Mouse (Mus musculus) cerebellum, postnatal 25 days (tissue): ENCODE data around the gene Retreg1.
A peak's percentile ranks its signal among the peaks of the same experiment; 100 is the strongest.

Experiments
- DNase-seq, 2 experiments: peaks; one replicate each; pipeline ENCODE4 v3.0.0; 2021; ENCODE audit warnings: mixed read lengths in 2 of 2

Retreg1 gene

DNA sequence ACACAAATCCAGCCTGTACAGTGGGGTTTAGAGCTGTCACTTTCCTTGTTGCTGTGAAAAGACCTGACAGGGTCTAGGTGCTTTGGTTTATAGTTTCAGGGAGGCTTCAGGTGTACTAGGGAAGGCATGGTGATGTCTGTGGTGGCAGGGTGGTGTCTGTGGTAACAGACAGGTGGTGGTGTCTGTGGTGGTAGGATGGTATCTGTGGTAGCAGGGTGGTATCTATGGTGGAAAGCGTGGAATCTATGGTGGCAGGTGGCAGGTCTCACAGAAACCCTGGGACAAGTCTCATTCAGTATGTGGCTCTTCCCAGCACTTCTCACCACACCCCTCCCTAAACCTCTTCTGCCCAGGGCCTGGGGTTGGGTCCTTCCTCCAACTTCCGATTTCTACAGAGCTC, 8.7 kb upstream of the Retreg1 start:
- no peak for DNase-seq

DNA sequence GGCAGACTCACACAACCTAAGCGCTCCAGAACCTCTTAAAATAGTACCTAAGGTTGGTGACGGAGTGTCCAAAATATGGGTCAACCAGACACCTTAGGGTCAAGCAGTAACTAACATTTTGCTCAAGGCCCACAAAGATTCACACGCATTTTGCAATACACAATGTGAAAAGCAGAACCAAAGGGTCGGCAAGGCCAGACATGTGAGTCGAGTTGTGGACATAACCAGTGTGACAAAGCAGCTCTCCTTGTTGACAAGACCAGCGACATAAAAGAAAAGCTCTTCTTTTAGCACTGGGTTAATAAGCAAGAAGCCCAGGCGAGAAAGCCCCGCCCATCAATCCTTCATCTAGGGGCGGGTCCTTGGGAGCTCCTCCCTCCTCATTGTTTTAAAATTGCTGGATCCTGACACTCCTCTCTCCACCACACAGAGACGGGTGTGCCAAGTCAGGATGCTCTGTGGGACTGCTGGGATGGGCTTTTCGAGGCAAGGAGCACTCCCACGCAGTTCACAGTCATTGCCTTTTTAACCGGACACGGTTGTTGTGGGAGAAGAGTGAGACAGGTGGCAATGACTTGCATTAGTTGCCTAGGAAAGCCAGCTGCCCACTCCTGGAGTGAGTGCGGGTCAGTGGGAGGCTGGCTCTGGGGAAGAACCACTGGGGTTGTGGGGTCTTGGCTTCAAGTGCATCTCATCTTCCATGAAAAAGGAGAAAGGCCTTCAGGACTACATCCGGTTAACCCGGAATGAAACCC, 7.9 kb upstream of the Retreg1 start:
- DNase-seq: no peak

DNA sequence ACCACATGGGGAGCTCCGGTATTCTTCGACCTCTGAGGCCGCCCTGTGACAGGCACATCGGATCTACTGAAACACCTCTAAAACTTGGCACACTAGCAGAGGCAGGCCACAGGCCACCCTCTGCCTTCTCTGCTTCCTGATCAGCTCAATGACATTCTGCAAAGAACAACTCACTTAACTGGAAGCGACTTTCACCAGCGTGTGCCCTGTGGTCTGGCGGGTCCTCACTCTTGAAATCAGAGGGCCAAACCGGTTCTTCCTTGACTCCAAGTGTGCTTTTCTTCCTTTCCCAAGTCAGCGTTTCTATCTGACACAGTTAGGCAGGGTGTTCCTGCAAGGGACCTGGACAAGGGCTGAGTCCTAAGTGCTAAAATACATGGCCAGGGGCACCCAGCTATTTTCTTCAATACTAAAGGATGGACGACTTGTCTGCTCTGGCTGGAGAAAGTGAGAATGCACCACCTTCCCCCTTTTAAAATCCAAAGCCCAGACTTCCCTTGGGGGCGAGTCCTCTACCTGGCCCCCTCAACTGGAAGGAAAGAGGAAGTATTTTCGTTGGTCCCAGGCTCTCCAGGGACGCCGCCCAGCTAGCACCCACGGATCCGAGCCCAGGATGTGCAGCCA, 406 bp upstream of the Retreg1 start:
- peak in 1 of 2 experiments; percentile 14 for DNase-seq

DNA sequence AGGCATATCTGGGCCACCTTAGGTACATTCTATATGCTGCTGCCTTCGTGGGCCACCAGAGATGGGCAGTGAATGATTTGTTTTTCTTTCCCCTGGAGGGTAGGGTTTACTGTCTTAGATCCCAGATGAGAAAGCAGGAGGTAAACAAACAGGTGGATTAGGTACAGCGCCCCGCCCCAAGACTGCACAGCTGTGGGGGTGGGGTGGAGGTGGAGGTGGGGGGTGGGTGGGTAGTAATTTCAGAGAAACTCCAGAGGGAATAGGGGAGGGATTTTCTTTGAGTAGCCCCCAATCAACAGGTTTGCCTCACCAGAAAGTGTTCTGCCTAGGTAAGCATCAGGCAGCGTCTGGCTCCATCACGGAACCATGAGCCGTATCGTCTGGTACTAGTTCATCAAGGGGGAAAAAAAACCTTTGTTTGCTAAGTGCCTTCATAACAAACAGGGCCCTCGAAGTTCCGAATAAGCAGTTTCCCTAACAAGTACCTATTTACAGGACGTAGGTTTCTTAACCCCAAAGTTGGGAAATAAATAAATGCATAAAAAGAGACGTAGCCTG, 1.1 kb downstream of the Retreg1 start:
- DNase-seq: peak in 1 of 2 experiments; percentile 14

DNA sequence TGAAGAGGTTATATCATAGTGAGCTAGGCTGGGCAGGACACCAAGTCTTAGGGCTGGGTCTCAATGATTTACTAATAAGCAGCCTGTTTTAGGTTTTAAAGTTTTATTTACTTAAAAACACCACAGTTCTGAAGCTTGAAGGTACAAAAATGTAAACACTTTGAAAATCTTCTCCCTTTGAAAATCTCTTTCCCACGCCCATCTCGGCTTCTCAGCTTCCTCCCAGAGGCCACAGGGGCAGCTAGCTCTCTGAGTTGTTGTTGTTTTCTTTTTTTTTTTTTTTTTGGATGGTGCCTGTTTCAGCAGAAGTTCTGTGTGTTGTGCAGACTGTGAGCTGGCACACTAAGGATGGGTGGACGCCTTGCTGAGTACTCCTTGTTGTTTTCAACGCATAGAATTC, 1.8 kb downstream of the Retreg1 start:
- DNase-seq: no peak

DNA sequence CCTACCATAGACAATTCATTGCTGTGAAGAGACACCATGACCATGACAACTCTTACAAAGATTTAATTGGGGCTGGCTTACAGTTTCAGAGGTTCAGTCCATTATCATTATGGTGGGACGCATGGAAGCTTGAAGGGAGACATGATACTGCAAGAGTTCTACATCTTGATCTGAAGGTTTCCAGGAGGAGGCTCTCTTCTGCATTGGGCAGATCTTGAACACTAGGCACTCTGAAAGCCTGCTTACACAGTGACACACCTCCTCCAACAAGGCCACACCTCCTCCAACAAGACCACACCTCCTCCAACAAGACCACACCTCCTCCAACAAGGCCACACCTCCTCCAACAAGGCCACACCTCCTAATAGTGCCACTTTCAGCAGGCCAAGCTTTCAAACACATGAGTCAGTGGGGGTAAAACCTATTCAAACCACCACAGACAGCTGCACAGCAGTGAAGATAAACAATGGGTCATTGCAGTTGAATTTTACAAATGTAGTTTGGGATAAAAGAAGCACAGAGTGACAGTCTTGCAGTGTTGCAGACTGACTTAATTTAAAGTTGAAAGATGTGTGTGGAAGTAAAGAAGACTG, 4.7 kb downstream of the Retreg1 start:
- DNase-seq: no peak

DNA sequence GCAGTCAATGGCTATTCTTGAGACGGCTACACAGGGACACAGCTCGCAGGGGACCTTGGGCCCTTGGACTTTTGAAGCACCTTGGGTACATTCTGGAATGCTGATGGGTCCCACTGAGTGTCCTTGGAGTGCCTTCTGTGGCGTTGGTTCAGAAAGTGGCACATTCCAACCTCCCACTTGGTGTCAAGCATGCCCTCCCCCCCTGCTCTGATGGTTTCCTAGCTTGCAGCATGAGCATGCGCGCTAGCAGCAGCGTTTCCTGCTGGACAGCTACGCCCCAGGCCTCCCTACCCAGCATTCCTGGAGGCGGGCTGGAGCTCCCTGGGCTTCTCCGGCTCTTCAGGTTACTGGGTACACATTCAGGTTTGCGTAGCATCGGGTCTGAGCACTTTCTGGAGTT, 7.6 kb downstream of the Retreg1 start:
- no peak for DNase-seq

DNA sequence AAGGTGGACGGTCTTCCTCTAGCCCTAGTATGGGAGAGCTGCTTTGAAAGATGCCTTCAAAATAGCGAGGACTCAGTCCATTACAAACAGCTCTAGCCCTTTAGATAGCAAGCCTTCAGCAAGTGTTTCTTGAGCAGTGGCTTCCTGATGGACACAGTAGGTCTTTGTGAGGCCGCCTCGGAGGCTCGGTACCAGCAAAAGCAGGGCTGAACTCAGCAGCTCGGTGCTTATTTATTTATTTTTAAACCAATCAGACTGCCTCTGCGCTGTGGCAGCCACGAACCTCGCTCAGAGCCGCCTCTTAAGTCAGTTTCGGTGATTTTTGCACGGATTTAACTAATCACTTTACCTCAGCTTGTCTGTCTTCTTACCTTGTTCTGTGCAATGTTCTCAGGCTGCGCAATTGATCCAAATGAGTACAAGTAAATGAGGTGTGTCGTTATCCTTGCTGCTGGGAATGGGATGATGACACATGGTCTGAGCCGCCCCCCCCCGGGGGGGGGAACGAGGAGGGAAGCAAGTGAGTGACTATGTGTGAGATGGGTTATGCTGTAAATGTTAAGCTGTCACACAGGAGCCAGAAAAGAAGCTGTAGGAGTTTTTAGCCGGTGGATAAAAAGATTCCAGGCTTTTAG, 11.4 kb downstream of the Retreg1 start:
- DNase-seq: no peak

DNA sequence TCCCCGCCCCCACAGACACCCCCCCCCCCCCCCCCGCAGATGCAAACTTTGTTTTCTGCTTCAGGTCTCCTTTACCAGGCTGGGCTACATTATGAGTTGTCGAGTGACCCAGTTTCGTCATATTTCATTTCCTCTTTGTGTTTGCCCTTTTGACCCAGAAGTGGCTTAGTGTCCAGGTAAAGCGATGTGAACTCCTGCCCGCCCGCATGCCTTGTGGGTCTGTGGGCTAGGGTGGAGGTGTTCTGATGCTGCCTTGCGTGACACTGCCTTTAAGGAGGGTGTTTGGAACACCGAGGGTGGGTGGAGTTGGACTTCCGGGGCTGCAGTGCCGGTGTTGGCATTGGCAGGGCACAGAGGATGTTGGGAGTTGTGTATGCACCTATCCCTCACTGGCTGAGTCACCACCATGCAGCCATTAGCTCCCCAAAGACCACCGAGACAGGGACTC, 15.7 kb downstream of the Retreg1 start:
- DNase-seq: no peak

DNA sequence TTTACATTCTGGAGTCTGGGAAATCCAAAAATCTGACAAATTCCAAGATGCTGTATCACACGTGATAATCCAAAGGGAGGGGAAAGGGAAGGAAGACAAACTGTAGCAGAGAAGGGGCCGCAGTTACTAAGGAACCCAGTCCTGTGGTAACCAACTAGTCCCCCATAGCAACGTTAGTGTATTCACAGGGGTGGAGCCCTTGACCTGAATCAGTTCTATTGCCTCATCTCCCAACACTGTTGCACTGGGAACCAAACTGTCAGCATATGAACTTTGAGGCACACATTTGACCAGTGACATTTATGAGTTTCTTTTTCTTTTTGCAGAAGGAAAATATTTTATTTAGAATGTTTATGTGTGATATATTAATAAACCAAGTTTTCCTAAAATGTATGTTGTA, 16.5 kb downstream of the Retreg1 start:
- DNase-seq: no peak

DNA sequence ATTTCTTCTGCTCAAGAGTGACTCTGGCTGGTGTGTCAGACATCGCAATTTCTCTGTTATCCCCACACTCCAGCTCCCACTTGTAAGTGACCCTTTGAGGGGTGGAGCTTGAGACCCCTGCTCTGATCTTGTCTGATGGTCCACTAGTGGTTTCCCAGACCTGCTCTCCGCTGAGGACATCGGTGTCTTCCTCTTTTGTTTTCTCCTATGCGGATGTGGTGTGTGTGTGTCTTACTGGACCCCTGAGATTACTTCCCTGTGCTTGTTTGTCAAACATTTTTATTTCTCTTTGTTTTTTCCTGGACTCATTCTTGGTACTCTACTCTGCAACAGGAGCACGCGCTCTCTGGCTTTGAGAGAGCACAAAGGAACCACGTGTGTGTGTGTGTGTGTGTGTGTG, 18.9 kb downstream of the Retreg1 start:
- no peak for DNase-seq

DNA sequence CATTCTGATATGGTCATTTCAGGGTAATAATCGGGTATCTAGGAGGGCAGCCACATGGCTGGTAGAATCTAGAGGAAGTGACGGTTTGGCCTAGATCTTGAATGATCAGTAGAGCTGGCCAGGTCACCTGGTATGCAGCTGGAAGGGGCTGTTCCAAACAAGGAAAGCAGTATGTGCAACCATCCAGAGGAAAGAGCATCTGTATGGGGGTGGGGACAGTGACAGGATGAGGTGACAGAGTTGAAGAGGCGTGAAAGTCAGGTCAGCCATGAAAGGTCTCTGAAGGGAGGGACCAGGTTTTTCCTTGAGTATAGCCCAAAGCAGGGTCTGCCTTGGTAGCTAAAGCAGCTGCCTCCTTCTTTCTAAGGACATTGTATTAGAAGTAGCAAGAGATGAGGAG, 22.6 kb downstream of the Retreg1 start:
- no peak for DNase-seq

DNA sequence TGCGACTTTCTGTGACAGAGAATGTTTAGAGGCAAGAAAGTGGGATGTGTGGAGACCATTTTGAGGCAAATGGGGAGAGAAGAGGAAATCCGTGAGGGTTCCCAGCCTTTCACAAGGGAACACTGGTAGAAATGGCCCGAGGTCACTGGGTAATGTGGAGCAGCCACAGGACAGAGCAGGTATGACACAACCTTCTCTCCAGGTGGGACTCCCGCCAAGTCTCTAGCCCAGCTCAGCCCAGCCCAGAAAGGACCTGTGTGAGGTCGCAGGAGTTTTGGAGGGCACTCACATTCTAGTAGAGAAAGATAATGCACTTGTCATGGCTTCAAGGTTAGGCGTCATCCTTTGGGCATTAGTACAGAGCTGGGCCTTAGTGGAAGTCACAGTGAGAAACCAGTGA, 23.1 kb downstream of the Retreg1 start:
- peak in 1 of 2 experiments; percentile 29 for DNase-seq

DNA sequence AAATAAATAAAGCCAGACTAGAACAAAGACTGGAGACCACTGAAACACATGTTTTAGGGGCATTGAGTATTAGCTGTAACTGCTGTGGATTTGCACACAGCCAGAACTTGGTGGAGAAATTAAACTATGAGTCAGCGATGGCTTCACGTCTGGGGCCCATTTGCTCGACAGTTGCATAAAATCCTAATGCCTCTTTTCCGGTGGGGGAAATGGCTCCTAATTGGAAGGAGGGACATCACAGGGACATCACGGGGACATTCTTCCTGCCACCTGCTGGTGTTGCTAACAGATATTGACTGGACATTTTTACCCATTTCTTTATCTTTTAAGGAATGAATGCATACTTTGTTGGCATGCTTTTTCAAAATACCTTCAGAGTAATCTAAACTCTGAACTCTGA, 26.1 kb downstream of the Retreg1 start:
- no peak for DNase-seq

DNA sequence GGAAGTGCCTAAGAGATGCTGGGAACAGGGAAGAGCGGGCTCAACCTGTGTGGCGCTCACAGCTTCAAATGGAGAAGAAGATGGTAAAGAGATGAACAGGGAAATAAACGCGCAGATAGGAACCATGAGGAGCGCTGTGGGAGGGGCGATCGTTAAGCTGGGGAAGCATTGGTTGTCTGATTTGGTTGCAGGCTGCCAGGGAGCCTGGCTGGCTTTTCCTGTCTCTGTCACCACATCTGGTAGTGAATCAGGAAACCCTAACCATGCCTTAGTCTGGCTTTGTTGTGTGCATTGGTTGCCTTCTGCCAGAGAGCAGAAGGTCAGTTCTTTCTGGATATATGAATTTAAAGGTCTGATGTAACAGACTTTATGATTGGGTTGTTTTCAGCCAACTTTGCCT, 28.5 kb downstream of the Retreg1 start:
- DNase-seq: no peak

DNA sequence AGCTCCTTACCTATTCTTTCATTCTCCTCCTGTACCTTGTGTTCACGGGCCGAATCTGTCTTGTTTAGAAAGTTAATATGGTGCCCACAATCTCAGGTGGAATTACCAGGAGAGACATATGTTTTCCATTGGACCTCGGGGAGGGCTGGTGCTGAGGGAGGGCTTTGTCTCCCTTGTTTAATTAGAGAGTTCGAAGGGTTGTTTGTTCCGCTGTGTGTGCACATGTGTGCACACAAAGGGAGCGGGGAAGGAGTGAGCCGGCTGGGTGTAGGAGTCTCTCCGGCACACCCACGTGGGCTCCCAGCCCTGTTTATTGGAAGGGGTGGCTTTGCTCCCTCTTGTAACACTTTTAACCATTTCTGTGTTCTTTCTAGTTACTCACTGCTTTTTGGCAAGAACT, 29.1 kb downstream of the Retreg1 start:
- DNase-seq: no peak

DNA sequence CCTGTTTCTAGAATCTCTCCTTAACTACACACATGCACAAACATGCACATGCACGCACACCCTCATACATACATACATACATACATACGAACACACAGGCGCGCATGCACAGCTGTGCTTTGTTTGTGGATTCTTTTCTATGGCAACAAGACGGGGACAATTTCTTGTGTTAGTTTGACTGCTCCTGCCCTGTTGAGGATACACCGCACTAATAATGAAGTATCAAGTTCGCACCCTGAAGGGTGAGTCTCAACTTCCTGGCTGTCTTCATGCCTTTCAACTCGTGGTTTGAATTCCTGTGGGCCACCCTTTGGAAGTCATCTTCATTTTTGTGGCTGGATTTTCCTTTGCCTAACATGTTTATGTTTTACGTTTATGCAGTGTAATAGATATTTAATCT, 29.7 kb downstream of the Retreg1 start:
- no peak for DNase-seq

DNA sequence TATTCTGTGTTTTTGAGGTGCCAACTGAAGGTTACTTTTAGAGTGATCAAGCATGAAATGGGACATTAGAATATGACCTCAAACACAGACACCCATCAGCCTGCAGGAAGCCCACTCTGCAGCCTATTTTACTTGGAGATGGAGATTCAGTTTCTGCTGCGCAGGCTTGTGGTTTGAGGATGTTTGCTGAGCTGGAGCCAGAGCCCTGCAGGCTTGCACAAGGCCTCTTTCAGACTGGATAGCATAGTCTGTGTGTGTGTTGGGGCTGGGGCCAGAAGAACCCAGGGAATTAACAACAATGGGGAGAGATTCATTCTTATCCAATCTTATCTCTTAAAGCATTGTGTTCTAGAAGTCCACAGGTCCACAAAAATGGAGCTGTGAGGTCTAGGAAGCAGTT, 30.6 kb downstream of the Retreg1 start:
- no peak for DNase-seq

DNA sequence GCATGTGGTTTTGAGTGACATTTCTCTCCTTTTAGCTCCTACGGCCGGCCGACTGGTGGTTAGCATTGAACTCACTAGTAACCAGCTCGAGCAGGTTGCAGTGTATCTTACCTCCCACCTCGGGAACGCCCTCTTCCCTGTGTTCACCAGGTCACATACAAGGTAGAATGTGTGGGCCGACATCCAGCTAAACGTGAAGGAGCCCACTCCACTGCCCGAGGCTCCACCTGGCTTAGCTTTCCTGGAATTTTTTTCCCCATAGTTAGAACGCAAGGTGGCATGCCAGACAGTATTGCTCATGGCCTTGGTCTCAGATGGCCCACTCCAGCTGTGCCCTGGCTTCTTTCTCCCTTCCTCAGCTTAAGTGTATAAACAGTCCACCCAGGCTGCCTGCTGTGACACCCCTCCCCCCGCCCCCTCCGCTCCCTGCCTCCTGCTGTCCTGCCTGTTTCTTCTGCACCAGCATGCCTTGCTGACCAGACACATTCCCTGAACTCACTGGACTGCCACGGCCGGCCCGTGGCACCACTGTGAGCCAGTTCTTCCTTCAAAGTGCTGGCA, 33.7 kb downstream of the Retreg1 start:
- DNase-seq: no peak

DNA sequence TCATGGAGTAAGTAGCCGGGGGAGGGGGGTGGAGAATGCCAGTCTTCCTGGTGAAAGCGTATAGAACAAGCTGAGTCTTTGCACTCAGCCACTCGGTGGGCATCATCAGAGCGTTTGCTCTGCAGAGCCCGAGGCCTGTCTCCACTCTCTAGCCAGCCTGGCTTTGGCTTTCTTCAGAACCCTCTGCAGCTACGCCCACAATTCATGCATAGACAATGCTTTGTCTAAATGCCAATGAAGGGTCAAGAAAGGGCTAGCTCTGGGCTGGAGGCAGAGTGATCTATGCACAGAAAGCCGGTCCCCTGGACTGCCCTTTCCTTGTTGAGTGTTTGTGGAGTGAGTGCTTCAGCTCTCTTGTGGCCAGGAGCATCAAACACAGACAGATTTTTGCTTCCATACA, 34.8 kb downstream of the Retreg1 start:
- DNase-seq: no peak

DNA sequence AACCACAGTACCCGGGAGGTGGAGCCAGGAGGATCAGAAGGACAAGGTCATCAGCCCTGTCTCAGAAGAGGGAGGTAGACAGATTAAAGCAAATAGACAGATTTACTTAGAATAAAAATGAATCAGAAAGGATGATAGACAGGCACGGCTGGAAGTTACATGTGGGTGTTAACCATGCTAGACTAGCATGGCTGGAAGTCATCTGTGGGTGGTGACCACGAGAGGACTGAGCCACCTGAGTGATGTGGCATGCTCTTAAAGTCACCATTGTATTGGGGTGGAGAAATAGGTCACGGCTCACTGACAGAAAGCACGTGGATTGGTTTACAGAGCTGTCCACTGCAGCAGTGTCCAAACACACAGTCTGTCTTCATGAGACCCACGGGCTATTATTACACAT, 36.2 kb downstream of the Retreg1 start:
- DNase-seq: no peak

DNA sequence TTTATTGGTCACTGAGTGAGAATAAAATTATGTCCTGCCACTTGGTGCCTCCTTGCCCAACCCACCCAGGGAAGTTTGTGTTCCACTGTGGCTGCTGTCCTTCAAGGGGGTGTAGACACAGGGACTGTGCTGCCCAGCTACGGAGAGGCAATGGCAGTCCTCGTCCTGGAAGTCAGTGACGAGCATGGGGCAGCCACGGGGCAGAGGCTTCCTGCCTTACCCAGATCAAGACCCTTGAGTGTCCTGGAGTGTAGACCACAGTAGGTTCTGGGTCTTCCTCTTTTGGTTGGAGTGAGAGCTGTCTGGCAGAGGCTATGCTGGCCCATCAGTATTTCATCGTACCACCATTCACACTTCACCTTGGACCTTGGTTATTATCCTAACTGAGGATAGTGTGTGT, 37.2 kb downstream of the Retreg1 start:
- no peak for DNase-seq

DNA sequence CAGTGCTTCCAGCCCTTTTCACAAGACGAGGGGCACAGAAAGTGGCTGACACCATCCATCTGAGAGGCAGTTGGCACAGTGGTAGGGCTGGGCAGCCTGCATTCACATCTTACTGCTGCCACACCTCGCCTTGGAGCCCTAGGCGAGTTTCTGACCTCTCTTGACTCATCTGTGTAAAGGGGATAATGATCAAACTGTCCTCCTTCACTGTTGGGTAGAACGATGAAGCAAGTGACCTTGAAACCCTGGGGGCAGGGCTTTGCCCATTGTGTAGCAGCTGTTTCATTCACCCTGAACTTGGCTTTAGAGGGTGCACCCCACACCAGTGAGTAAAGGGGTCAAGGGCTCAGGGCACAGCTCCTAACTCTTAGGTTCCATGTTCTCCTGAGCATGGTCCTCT, 39.0 kb downstream of the Retreg1 start:
- no peak for DNase-seq
